Mouse (Mus musculus) heart, embryonic 14.5 days (tissue): ENCODE data around the gene Bhlhe23. TPM values are rescaled to one million over a fixed set of nuclear protein-coding genes. Genes with fewer than 3 reads are reported as not detected.

Experiments used
- ATAC-seq: fragments of 200-750 bp; cut with Nextera tagmentation; 2 replicates; pipeline ENCODE4 v1.8.0; 2017; ENCODE audit warnings: low read depth, moderate TSS enrichment; ENCODE audit not compliant: insufficient number of reproducible peaks, insufficient read depth, low FRiP score
- H3K27ac ChIP-seq, 2 experiments: fragments of 200-500 bp in 1 of 2; fragments of 300-500 bp in 1 of 2; sonication (generic) in 1 of 2; replicated peaks in 1 of 2; 2 replicates each; pipeline ENCODE4 v1.5.1; 2012 to 2014; ENCODE audit warnings: low read depth in 2 of 2, low read length in 2 of 2, control low read depth in 1 of 2, mild to moderate bottlenecking in 1 of 2, mixed read lengths in 1 of 2; ENCODE audit not compliant: control insufficient read depth in 1 of 2, insufficient read depth in 1 of 2
- H3K27me3 ChIP-seq: fragments of 300-500 bp; sonication (generic); 2 replicates; pipeline ENCODE4 v1.6.1; 2014; ENCODE audit warnings: mild to moderate bottlenecking, low read length, control low read depth; ENCODE audit not compliant: control insufficient read depth, insufficient read depth
- H3K36me3 ChIP-seq: fragments of 300-500 bp; sonication (generic); 2 replicates; pipeline ENCODE4 v1.6.1; 2014; ENCODE audit warnings: mild to moderate bottlenecking, control low read depth, low read length, mixed read lengths; ENCODE audit not compliant: control insufficient read depth, insufficient read depth
- H3K4me1 ChIP-seq, 2 experiments: fragments of 200-500 bp in 1 of 2; fragments of 300-500 bp in 1 of 2; sonication (generic) in 1 of 2; 2 replicates each; pipeline ENCODE4 v1.6.1; 2012 to 2014; ENCODE audit warnings: low read length in 2 of 2, control low read depth in 1 of 2, mixed read lengths in 1 of 2; ENCODE audit not compliant: control insufficient read depth in 2 of 2, insufficient read depth in 2 of 2
- H3K4me2 ChIP-seq: fragments of 300-500 bp; sonication (generic); 2 replicates; pipeline ENCODE4 v1.6.1; 2014; ENCODE audit warnings: mild to moderate bottlenecking, low read length
- H3K4me3 ChIP-seq, 2 experiments: fragments of 200-500 bp in 1 of 2; fragments of 300-500 bp in 1 of 2; sonication (generic) in 1 of 2; 2 replicates each; pipeline ENCODE4 v1.5.1; 2012 to 2014; ENCODE audit warnings: low read length in 2 of 2, mild to moderate bottlenecking in 2 of 2, control low read depth in 1 of 2, low read depth in 1 of 2, moderate library complexity in 1 of 2; ENCODE audit not compliant: control insufficient read depth in 1 of 2, insufficient read depth in 1 of 2
- H3K9ac ChIP-seq: fragments of 300-500 bp; sonication (generic); 2 replicates; pipeline ENCODE4 v1.6.1; 2014; ENCODE audit warnings: mild to moderate bottlenecking, low read length
- H3K9me3 ChIP-seq: fragments of 300-500 bp; sonication (generic); 2 replicates; pipeline ENCODE4 v1.6.1; 2016; ENCODE audit warnings: low read length, control low read depth; ENCODE audit not compliant: control insufficient read depth
- WGBS: fragments of 180-500 bp; shearing (Covaris S2); extraction: QIAGEN DNeasy Blood & Tissue Kit; methylation state at CpG from one replicate; pipeline ENCODE4 v1.1.7; 2014; 5-methylcytosine and 5-hydroxymethylcytosine counted together
- polyA plus RNA-seq: library from polyadenylated mRNA; unstranded; fragments of >200 nt; fragmentation: Nextera tagmentation; extraction: Ambion mirVana; gene quantifications from 2 replicates; pipeline ENCODE4 v1.2.1, GENCODE M21; 2014

Gene Bhlhe23
- not detected in 2 replicates for polyA plus RNA-seq

DNA sequence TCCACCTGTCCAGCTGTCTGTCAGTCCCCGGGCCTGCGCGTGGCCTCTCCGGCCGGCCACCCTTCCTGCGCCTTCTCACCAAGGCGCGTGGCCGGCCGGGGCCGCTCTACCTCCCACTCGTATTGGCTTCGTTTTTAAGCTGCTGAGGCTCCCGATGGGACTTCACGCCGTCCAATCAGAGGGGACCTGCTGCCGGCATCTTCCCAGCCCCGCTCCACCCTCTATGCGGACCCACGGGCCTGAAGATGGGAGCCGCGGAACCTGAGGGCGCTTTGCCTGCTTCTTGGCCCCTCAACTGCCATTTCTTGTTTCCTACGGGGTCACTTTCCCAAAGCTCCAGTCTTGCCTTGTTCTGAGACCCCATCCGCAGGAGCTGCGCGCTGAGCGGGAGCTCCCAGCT, at the start of gene Bhlhe23:
Gene Bhlhe23 (minus strand): TSS at position 108 of the 400 bp plus-strand sequence.
- Histone ChIP-seq H3K9ac (no peak within 1 kb of the TSS), H3K27ac (no peak within 1 kb of the TSS), H3K4me3 (peak within 1 kb of the TSS in 1 of 2 experiments; percentile 20; a peak in 2 of 4 replicates), H3K4me1 (no peaks in the 10 kb centered on the region), H3K9me3 (no peaks in the 10 kb centered on the region), H3K27me3 (peaks cover 95% of the 10 kb centered on the region), H3K4me2 (peak within 1 kb of the TSS; percentile 37), H3K36me3 (no peaks in the 10 kb centered on the region)
- no peak for ATAC-seq
- WGBS = 6% methylated on average over 25 of the region's 28 CpGs

DNA sequence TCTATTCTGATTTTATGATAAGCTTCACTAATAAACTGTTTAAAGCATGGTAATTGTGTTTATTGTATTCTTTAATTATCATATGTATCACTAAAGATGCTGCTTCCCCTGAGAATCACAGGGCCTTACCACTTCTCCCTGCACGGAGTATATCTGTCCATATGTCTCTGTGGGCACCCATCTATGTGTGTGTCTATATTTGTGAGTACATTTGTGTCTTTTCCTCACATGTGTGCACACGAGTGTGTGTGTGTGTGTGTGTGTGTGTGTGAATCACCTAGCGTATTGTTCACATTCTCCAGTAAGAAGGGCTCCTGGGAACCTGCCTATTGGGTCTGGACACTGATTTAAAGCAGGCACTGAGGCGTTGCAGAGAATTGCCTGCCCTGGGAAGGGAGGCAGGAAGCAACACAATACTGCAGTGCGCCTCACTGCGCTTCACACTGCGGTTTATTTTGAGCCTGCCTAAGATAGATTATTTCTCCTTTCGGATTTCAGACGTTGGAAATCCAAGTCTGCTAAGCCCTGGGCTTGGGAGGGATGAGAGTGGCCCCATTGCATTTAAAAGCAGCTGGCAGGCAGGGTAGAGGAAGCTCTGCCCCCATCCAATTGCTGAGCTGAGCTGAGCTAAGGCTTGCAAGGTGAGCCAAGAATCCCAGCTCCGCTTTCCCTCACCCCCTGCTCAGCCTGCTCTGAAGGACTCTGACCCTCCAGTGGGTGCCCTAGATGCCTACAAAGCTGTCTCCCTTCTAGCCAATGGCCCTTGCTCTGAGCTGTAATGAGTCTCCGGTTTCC, 48.6 kb upstream of the Bhlhe23 start:
- H3K4me1 ChIP-seq = peaks cover 0 to 2% of the 10 kb centered on the region in 2 experiments; a peak in 1 of 4 replicates
- ATAC-seq = no peak

DNA sequence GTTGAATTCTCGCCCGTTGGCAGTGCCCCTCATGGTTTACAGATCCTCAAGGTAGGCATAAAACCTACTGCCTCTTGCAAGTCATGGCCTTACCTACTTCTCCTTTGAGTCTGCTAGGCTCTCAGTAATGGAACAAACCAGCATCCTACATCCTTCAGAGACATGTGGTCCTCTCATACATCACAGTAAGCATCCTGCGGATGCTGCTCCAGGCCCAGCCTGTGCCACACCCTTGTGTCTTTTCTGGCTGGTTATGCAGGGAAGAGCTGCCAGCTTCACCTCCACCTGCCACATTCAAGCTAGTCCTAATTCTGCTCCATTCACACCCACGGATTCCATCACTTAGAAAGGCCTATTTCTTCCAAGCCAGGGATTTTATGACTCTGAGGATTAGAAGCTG, 48.0 kb upstream of the Bhlhe23 start:
- no peak overlapping the region for H3K27ac ChIP-seq
- no peaks in the 10 kb centered on the region for H3K36me3 ChIP-seq
- peaks cover 0 to 2% of the 10 kb centered on the region in 2 experiments; a peak in 1 of 4 replicates for H3K4me1 ChIP-seq
- H3K4me3 ChIP-seq = no peak overlapping the region
- H3K9me3 ChIP-seq = no peaks in the 10 kb centered on the region
- H3K27me3 ChIP-seq = no peaks in the 10 kb centered on the region; the same call in 1 of the 2 replicates
- WGBS = 79% methylated on average over 4 of the region's 4 CpGs
- H3K4me2 ChIP-seq = no peak overlapping the region
- H3K9ac ChIP-seq = no peak overlapping the region
- no peak for ATAC-seq

More for the DNA sequence above, 48.6 kb upstream of the Bhlhe23 start:
- Histone ChIP-seq H3K27ac (no peak overlapping the region), H3K4me2 (no peak overlapping the region), H3K27me3 (no peaks in the 10 kb centered on the region; the same call in 1 of the 2 replicates), H3K9me3 (no peaks in the 10 kb centered on the region), H3K4me3 (no peak overlapping the region), H3K9ac (no peak overlapping the region), H3K36me3 (no peaks in the 10 kb centered on the region)
- 39% methylated on average over 11 of the region's 11 CpGs for WGBS

DNA sequence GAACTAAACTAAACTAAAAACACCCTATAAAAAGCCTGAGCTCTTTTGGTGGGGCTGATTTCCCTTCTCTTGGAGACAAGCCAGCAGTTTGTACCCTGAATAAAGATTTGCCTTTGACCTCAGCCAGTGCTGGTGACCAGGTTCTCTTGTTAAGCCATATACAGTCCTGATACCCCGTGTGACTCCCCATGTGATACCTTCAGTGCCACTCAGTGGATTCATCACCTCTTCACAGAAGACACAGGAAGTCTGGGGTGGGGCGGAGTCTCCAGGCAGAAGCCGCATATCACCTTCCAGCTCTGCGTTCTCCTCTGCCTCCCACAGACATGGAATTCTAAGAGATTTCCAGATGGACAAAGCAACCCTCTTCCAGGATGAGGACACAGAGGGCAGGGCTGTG, 47.4 kb upstream of the Bhlhe23 start:
- no peaks in the 10 kb centered on the region for H3K9me3 ChIP-seq
- H3K4me2 ChIP-seq = no peak overlapping the region
- peaks cover 0 to 2% of the 10 kb centered on the region in 2 experiments; a peak in 1 of 4 replicates for H3K4me1 ChIP-seq
- no peak overlapping the region for H3K27ac ChIP-seq
- no peaks in the 10 kb centered on the region for H3K36me3 ChIP-seq
- no peak overlapping the region for H3K9ac ChIP-seq
- WGBS = 54% methylated on average over 4 of the region's 4 CpGs
- no peak overlapping the region for H3K4me3 ChIP-seq
- no peak for ATAC-seq
- H3K27me3 ChIP-seq = no peaks in the 10 kb centered on the region; the same call in 1 of the 2 replicates

DNA sequence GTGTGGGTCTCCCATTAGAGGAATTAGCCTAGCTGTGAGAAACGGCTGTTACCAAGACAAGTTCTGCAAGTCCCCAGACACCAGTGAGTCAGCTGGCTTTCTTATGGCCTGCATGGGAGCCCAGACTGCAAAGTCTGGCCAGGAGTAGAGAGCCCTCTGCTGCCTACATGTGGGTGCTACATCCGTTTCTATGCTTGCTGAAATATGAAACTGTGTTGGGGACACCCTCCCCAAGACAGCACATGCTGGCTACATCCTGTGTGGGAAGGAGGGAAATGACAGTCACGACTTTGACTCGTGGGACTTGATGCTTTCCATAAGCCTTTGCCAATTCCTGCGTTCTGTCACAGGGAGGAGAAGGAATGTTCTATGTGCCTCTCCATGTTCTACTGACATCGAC, 45.8 kb upstream of the Bhlhe23 start:
- no peak overlapping the region for H3K4me3 ChIP-seq
- WGBS = 26% methylated on average over 6 of the region's 6 CpGs
- no peaks in the 10 kb centered on the region; the same call in 1 of the 2 replicates for H3K27me3 ChIP-seq
- H3K27ac ChIP-seq = no peak overlapping the region
- no peak for ATAC-seq
- H3K4me2 ChIP-seq = no peak overlapping the region
- no peaks in the 10 kb centered on the region for H3K36me3 ChIP-seq
- H3K9ac ChIP-seq = no peak overlapping the region
- H3K4me1 ChIP-seq = peaks cover 0 to 2% of the 10 kb centered on the region in 2 experiments; a peak in 1 of 4 replicates
- no peaks in the 10 kb centered on the region for H3K9me3 ChIP-seq

DNA sequence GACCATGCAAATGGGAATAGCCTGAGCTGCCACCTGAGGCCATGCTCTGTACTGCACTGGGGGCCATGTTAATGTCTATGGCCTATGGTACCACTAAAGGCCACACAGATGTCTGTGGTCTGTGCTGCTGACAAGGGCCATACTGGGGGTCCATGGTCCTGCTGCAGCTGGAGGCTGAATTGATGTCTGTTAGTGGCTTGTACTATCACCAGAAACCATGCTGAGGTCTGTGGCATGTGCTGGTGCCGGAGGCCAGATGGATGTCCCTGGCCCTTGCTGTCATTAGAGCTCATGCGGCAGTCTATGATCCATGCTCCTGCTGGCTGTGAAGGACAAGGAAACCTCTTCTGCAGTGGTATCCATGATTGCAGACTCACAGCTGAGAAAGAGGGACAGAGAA, 42.8 kb upstream of the Bhlhe23 start:
- no peaks in the 10 kb centered on the region; the same call in 1 of the 2 replicates for H3K27me3 ChIP-seq

DNA sequence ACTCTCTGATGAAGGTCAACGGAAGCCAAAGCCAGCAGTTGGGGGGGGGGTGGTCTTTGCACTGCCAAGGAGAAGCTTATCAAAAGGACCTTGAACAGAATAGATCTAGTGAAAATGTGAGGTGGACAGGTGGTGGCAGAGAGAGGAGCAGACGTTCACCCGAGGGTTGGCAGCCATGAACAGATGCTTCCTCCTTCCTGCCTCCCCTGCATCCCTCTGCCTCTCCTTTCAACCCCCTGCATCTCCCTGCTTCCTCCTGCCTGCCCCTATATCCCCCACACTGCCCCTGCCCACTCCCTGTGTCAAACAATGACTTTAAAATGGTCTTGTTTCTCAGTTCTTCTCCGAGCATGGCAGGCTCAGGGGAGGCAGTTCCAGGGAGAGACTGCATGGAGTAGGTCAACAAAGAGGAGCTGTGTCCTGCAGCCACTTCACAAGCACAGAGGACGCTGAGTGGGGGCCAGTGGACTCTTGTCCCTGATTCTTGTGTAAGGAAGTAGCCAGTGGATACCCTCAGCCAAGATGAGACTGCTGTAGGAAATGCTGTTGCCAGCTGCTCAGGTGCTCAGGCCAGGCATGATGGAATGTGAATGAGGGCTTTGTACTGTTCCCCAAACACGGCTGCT, 39.9 kb upstream of the Bhlhe23 start:
- H3K4me1 ChIP-seq = no peaks in the 10 kb centered on the region
- H3K9me3 ChIP-seq = no peaks in the 10 kb centered on the region
- no peak overlapping the region for H3K4me2 ChIP-seq
- 56% methylated on average over 6 of the region's 6 CpGs for WGBS
- ATAC-seq = no peak
- no peaks in the 10 kb centered on the region for H3K27me3 ChIP-seq
- H3K9ac ChIP-seq = no peak overlapping the region
- no peaks in the 10 kb centered on the region for H3K36me3 ChIP-seq
- no peak overlapping the region for H3K4me3 ChIP-seq
- H3K27ac ChIP-seq = no peak overlapping the region

More for the DNA sequence above, 42.8 kb upstream of the Bhlhe23 start:
- Histone ChIP-seq H3K4me1 (peaks cover 0 to 2% of the 10 kb centered on the region in 2 experiments; a peak in 1 of 4 replicates), H3K27ac (no peak overlapping the region), H3K9me3 (no peaks in the 10 kb centered on the region), H3K9ac (no peak overlapping the region), H3K4me3 (no peak overlapping the region), H3K36me3 (no peaks in the 10 kb centered on the region), H3K4me2 (no peak overlapping the region)
- ATAC-seq = no peak
- 90% methylated on average over 2 of the region's 2 CpGs for WGBS
